Comparison of ENCODE assay signal across 8 mouse cellular contexts in the genomic region with DNA sequence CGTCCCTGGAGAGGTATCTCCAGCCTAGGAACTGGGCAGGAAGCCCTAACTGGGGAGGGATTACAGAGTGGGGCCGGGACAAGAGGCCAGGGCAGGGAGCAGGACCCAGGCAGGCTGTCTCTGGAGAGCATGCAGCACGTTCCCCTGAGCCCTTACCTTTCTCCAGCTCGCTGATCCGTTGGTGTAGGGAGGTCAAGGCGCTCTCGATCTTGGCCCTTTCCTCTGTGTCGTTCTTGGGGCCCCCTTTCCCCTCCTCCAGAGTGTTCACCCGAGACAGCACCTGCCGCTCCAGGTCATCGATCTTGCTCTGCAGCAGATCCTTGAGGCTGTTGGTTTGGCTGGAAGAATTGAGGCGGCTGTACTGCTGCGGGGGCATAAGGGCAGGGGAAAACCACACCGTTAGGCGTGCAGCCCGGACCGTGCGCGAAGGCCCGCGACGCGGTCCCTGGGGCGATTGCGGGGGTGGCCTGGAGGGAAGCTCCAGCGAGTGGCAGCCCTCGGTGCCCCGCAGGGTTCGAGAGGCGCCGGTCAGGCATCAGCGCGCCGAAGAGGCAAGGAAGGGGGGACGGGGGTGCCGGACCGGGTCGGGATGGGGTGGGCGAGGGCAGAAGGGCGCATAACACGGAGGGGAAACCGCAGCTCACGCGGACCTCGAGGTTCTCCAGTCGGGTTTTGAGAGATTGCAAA. TPM values are rescaled to one million over a fixed set of nuclear protein-coding genes. Genes with fewer than 3 reads are reported as not detected.
A peak's percentile ranks its signal among the peaks of the same experiment; 100 is the strongest.
DNase-seq lines count a peak whose midpoint lies in the region; ATAC-seq and TF ChIP-seq lines count a peak whose summit lies in the region.
"Had no signal": no experiment of that assay in that cellular context is flagged by ENCODE, and none has a peak within 500 bp of the region (broad histone marks: within the 10 kb centered on the region; RNA-seq: fewer than 3 reads in every experiment).

No protein-coding gene starts in this region.

- WGBS in spleen, adult 2 months: 3% methylated on average over 45 of the region's 46 CpGs
- 1% methylated on average over 46 of the region's 46 CpGs for WGBS in heart, embryonic 12.5 days
- WGBS in liver, embryonic 13.5 days (ENCODE audit: insufficient replicate concordance): 2% methylated on average over 46 of the region's 46 CpGs

- TF ChIP-seq CTCF in spleen, adult 2 months (IDR thresholded peaks at IDR 0.05; ENCODE audit: extremely low read depth, insufficient read depth, insufficient read length, insufficient replicate concordance): no peak

- H3K36me3 ChIP-seq in spleen, adult 2 months (ENCODE audit: control insufficient read depth, insufficient read depth, low read length): no peaks in the 10 kb centered on the region
- H3K36me3 ChIP-seq in heart, embryonic 12.5 days: no peaks in the 10 kb centered on the region
- no peaks in the 10 kb centered on the region for H3K36me3 ChIP-seq in liver, embryonic 13.5 days

- ATAC-seq in heart, embryonic 12.5 days (ENCODE audit: insufficient number of reproducible peaks, low FRiP score): no peak
- ATAC-seq in liver, embryonic 13.5 days (ENCODE audit: low read depth): no peak

- peaks cover 31% of the 10 kb centered on the region for H3K27me3 ChIP-seq in spleen, adult 2 months (ENCODE audit: control insufficient read depth, insufficient read depth, low read length)
- H3K27me3 ChIP-seq in heart, embryonic 12.5 days (replicated peaks): peaks cover 100% of the 10 kb centered on the region
- peaks cover 99% of the 10 kb centered on the region for H3K27me3 ChIP-seq in liver, embryonic 13.5 days

- H3K27ac ChIP-seq in spleen, adult 2 months (ENCODE audit: insufficient read depth, low read length): no peak overlapping the region
- no peak overlapping the region for H3K27ac ChIP-seq in heart, embryonic 12.5 days (ENCODE audit: poor library complexity, severe bottlenecking)
- H3K27ac ChIP-seq in liver, embryonic 13.5 days: no peak overlapping the region

- TF ChIP-seq POLR2A in spleen, adult 2 months (IDR thresholded peaks at IDR 0.05; ENCODE audit: low read depth, low read length): no peak

- H3K9ac ChIP-seq in heart, embryonic 12.5 days: peak overlapping the region; percentile 62
- no peak overlapping the region for H3K9ac ChIP-seq in liver, embryonic 13.5 days

- DNase-seq in spleen, adult 2 months (ENCODE audit: low read depth in 1 of 2, low spot score in 2 of 2): no peak
- DNase-seq in spleen, postnatal 4 days (ENCODE audit: low spot score in 2 of 2): no peak
- peak; percentile 56 to 57 for DNase-seq in cerebellum, postnatal 36 days
- no peak for DNase-seq in liver, embryonic 13.5 days
- DNase-seq in testis, postnatal 14 days (ENCODE audit: low spot score): peak; percentile 45
- no peak for DNase-seq in thymus, postnatal 10 days (ENCODE audit: low spot score in 2 of 2)

- H3K4me3 ChIP-seq in spleen, adult 2 months (ENCODE audit: extremely low read depth, insufficient read depth, insufficient read length): peak overlapping the region; percentile 46; the same call in 1 of the 2 replicates
- H3K4me3 ChIP-seq in heart, embryonic 12.5 days: peak overlapping the region; percentile 58
- H3K4me3 ChIP-seq in liver, embryonic 13.5 days (replicated peaks): peak overlapping the region; percentile 50

- peak overlapping the region; percentile 99 for H3K4me2 ChIP-seq in heart, embryonic 12.5 days
- peak overlapping the region; percentile 63 for H3K4me2 ChIP-seq in liver, embryonic 13.5 days

- no peaks in the 10 kb centered on the region for H3K9me3 ChIP-seq in heart, embryonic 12.5 days (replicated peaks)
- H3K9me3 ChIP-seq in liver, embryonic 13.5 days (replicated peaks): no peaks in the 10 kb centered on the region

- peaks cover 22% of the 10 kb centered on the region for H3K4me1 ChIP-seq in spleen, adult 2 months (ENCODE audit: control insufficient read depth, insufficient read depth, insufficient read length)
- H3K4me1 ChIP-seq in heart, embryonic 12.5 days (replicated peaks): peaks cover 43% of the 10 kb centered on the region
- H3K4me1 ChIP-seq in liver, embryonic 13.5 days (replicated peaks): peaks cover 33% of the 10 kb centered on the region

RNA-seq across cellular contexts. Expression of a gene that starts 0.9 kb away (rescaled TPM):
- 0.02 and 0.06 TPM in 2 replicates for polyA plus RNA-seq in spleen, adult 2 months (2012; rRNA removed)
- 1.8 and 2.1 TPM in 2 replicates for polyA plus RNA-seq in heart, embryonic 12.5 days (2016; fragmentation: Nextera tagmentation; extraction: Ambion mirVana)
- 0.05 TPM in 1 of 2 replicates, not detected in the other for polyA plus RNA-seq in liver, embryonic 13.5 days (2015; fragmentation: Nextera tagmentation; extraction: Ambion mirVana)
- polyA plus RNA-seq: erythroblast, embryonic 14.5 days had no signal

RNA-seq across cellular contexts. Expression of a gene that starts 55.5 kb away (rescaled TPM):
- polyA plus RNA-seq in spleen, adult 2 months (2012; rRNA removed): 15.7 and 20.6 TPM in 2 replicates
- polyA plus RNA-seq in heart, embryonic 12.5 days (2016; fragmentation: Nextera tagmentation; extraction: Ambion mirVana): 12.9 and 14.7 TPM in 2 replicates
- polyA plus RNA-seq in liver, embryonic 13.5 days (2015; fragmentation: Nextera tagmentation; extraction: Ambion mirVana): 7.6 and 7.9 TPM in 2 replicates

RNA-seq across cellular contexts. Expression of a gene that starts 56.1 kb away (rescaled TPM):
- polyA plus RNA-seq in spleen, adult 2 months (2012; rRNA removed): 18.0 and 22.3 TPM in 2 replicates
- polyA plus RNA-seq in heart, embryonic 12.5 days (2016; fragmentation: Nextera tagmentation; extraction: Ambion mirVana): 13.3 and 14.1 TPM in 2 replicates
- polyA plus RNA-seq in liver, embryonic 13.5 days (2015; fragmentation: Nextera tagmentation; extraction: Ambion mirVana): 4.9 and 5.1 TPM in 2 replicates

Comparison
In these comparisons a context has a peak if more than half of its experiments do, and no peak if none do; other contexts are left out.
1. DNase-seq: peak in cerebellum, postnatal 36 days (2 of 2) and testis, postnatal 14 days (single experiment); none in spleen, adult 2 months (0 of 2), spleen, postnatal 4 days (0 of 2), liver, embryonic 13.5 days (single experiment) and thymus, postnatal 10 days (0 of 2).
2. Peak in every context shown above with its lines, with median percentiles within 50 percentile points of each other: H3K4me3 ChIP-seq.